Mouse (Mus musculus): Measurements from ENCODE around the gene Dtnb.

Gene Dtnb

GRCm38 (mm10) chr12:3778286-3778685 is 206.1 kb downstream of the Dtnb start:
- no peak for DNase-seq

- DNase-seq, result no peak
Measured at GRCm38 (mm10) chr12:3779639-3780038, 207.5 kb downstream of the Dtnb start.

- no peak for DNase-seq
Measured at GRCm38 (mm10) chr12:3780405-3780891, 208.3 kb downstream of the Dtnb start.

GRCm38 (mm10) chr12:3780931-3781471 is 208.8 kb downstream of the Dtnb start:
- DNase-seq, result no peak

- peak; percentile 78 for DNase-seq
Measured at GRCm38 (mm10) chr12:3781482-3781881, 209.3 kb downstream of the Dtnb start.

GRCm38 (mm10) chr12:3783196-3783825 is 211.1 kb downstream of the Dtnb start:
- DNase-seq, result no peak

GRCm38 (mm10) chr12:3784258-3784657 is 212.1 kb downstream of the Dtnb start:
- DNase-seq, result no peak

GRCm38 (mm10) chr12:3784729-3785128 is 212.5 kb downstream of the Dtnb start:
- no peak for DNase-seq

- no peak for DNase-seq
Measured at GRCm38 (mm10) chr12:3787041-3787440, 214.9 kb downstream of the Dtnb start.

GRCm38 (mm10) chr12:3787541-3787940 is 215.4 kb downstream of the Dtnb start:
- no peak for DNase-seq

GRCm38 (mm10) chr12:3788421-3789051 is 216.4 kb downstream of the Dtnb start:
- DNase-seq, result peak; percentile 45

GRCm38 (mm10) chr12:3789626-3790185 is 217.5 kb downstream of the Dtnb start:
- DNase-seq, result no peak

GRCm38 (mm10) chr12:3791257-3791656 is 219.1 kb downstream of the Dtnb start:
- no peak for DNase-seq

GRCm38 (mm10) chr12:3791732-3792131 is 219.6 kb downstream of the Dtnb start:
- peak; percentile 97 for DNase-seq

- peak; percentile 65 for DNase-seq
Measured at GRCm38 (mm10) chr12:3792248-3792647, 220.1 kb downstream of the Dtnb start.

GRCm38 (mm10) chr12:3795569-3795968 is 223.4 kb downstream of the Dtnb start:
- no peak for DNase-seq

- DNase-seq, result no peak
Measured at GRCm38 (mm10) chr12:3799551-3799950, 227.4 kb downstream of the Dtnb start.

GRCm38 (mm10) chr12:3805852-3806251 is 233.7 kb downstream of the Dtnb start, which contains the start of gene Dnmt3a:
TSS of gene Dnmt3a (plus strand) at chr12:3806007.
- DNase-seq, result peak; percentile 80

- peak; percentile 85 for DNase-seq
Measured at GRCm38 (mm10) chr12:3806271-3806684, 234.1 kb downstream of the Dtnb start.

GRCm38 (mm10) chr12:3806703-3807547 is 234.7 kb downstream of the Dtnb start:
- peak; percentile 86 for DNase-seq

- peak; percentile 82 for DNase-seq
Measured at GRCm38 (mm10) chr12:3807548-3808395, 235.6 kb downstream of the Dtnb start.
